Mouse (Mus musculus) induced T-regulatory cell, adult 2 months (primary cell): ENCODE measurements around the gene Reln.

ENCODE experiments used
- DNase-seq: peaks from one replicate; pipeline ENCODE4 v3.0.0-alpha.2; 2012; ENCODE audit warnings: low read depth

Gene Reln

DNA sequence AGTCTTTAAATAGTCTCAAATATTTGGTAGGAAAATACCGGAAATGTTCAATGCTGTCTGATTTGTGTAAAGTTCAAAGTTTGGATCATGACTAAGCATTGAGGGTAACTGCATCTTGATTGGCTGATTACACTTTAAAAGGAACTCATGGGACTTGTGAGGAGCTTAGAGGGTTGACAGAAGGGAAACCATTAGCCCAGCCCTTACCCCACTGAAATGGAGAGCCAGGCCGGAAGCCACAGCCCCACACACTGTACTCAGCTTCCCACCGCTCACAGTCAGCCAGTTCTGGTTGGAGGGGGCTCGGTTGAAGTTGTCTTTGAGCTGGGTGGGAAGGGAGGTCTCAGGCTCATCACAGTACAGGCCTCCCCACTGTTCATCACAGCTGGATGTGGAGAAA is 413.4 kb downstream of the Reln start:
- DNase-seq, result no peak

DNA sequence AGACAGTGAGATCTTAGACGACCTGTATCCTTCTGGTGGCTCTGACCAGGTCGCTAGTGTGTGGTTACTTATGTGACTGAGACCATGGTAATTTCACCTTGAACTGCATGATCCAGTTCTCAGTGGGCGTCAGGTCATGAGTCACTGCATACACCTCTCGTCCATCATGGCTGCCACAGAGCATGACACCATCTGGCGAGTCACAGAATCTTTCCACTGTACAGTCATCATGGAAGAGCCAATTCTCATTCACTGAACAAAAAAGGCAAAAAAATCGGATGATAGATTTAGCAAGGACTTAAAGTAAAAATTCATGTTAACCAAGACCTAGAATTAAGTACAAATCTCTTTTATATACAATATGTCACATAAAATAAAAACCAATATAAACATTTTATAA is 424.2 kb downstream of the Reln start:
- DNase-seq, result no peak

DNA sequence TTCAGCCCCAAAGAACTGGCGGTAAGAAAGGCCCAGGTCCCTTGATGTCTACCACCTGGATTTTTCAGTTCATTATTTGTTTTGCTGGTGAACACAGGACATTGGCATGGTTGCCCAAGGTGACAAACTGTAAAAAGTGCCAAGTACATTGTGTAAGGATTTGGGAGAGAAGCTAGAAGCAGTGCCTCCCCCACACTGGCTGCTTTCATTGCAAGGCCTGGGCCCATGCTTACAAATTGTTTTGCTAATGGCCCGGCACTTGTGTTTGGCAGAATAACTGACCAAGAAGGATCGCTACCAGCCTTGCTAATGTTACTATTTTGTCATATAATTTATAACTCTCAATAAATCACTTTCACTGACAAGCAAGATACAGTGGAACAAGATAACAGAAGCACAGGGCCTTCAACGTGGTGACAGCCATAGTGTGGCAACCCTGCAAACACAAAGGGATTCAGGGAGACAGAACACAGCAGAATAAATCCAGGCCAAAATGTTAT is 425.2 kb downstream of the Reln start:
- no peak for DNase-seq

DNA sequence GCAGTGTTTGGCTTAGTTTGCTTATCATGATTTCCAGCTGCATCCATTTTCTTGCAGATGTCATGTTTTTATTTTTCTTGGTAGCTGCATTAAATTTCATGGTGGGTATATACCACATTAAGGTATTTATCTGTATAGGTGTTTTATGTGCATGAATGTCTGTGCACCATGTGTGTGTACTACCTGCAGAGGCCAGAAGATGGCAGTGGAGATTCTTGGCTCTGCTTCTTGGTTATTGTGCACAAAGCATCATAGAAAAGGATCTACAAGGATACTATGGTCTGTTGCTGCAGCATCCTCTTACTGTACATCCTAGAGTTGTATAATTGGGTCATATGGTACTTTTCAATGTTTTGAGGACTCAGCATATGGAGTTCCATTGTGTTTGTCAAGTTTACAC is 428.5 kb downstream of the Reln start:
- DNase-seq, result no peak

DNA sequence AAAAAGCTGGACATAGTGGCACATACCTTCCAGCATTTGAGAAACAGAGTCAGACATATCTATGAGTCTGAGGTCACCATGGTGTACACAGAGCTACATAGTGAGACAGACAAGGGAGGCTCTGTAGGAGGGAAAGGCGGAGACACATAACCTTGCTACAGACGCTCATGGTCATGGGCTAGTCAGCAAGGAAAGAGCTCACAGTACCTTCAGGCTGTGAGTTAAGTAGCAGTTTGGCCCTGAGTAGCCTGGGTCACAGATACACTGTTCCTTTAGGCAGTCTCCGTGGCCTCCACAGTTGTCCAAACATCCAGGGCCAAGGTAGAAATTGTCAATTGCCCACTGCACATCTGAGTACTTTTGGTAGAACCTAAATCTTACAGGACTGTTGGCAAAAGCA is 429.7 kb downstream of the Reln start:
- no peak for DNase-seq

DNA sequence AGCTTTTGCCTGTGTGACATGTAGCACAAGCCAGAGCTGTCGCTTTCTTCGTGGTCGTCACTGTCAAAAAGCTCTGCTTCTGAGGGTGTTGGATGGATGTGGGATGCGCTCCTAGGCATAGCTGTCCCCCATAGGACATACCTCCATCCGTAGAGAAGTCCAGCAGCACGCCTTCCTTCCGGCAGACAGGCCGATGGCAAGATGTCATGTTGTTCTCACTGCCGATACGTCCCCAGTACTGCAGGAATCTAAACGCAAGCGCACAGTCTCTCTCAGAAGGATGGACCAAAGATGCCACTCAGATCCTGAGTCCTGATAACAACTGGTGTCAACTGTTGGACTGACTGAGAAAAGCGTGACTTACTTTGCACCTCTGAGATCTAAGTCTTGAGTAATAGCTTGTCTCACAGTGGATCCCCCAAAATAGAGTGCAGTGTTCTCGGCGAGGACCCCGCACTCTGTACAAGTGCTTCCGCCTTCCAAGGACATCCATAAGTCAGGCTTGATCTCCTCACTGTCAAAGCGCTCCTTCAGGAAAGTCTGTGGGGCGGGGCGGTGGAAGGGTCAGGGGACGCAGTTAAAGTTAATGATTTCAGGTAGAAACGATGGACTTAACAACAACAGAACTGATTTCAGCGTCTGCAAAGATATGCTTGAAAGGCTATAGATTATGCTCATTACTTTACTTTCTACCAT is 431.5 kb downstream of the Reln start:
- no peak for DNase-seq

DNA sequence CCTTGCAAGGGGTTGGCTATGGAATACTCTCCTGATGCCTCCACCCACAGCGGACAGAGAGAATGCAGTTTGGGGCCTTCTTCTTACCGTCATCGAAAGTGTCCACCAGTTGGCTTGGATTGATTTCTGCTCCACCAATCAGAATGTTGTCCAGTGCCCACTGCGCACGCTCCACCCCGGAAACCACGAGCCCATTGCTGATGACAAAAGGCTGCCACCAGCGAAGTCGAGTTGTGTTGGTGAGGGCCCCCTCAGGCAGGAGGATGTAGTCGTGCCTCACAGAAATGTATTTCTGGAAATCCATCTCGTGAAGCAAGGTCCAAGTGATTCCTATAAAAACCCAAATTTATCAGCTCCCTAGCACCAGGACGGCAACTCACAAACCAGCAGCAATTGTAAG is 433.8 kb downstream of the Reln start:
- no peak for DNase-seq

DNA sequence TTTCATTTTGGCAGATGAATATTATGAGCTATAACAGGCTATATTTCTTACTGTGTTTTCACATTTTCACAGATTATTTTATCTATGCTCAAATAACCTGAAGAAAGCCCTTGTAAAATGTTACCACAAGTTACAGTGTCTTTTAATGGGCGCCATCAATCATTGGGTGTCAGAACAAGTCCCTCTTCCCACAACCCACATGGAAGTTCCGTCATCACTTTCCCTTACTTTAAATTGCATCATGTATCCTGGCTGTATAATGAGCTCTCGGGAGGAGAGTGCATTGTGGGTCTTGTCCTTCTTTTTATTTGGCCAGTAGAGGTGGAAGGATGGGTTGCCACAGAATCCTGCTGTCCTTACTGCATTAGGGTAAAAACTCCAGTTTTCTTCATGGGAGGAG is 434.8 kb downstream of the Reln start:
- DNase-seq, result no peak

DNA sequence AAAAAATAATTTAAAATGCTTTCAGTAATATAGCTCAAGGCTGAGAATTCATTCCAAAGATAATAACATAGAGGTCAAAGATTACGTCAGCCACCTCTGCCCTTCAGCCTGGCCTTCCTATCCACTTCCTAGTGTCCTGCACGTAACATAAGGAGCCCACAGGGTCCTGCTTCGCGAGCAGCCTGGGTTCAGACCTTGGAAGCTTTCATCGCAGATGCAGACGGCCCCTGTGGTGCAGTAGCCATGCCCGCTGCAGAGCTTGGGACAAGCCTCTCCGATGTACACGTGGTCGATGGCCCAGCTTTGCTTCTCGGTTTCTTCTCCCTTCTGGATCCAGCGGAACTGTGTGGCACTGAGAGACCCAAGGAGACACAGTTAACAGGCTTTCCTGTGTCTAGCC is 443.1 kb downstream of the Reln start:
- no peak for DNase-seq

DNA sequence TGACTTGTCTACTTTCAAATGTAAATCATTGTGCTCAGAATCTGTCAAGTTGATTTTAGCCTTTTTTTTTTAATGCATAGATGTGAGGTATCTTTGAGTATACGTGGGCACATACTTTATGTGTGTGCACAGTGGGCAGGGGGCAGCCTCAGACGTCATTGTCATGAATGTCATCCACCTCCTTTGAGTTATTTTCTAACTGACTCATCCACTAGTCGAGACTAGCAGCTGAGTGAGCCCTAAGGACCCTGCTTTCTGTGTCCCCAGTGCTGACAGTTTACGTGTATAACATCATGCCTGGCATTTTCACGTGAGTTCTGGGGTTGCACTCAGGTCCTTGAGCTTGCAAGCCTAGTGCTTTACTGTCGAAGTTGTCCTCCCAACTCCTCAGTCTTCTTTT is 443.6 kb downstream of the Reln start:
- DNase-seq, result no peak

DNA sequence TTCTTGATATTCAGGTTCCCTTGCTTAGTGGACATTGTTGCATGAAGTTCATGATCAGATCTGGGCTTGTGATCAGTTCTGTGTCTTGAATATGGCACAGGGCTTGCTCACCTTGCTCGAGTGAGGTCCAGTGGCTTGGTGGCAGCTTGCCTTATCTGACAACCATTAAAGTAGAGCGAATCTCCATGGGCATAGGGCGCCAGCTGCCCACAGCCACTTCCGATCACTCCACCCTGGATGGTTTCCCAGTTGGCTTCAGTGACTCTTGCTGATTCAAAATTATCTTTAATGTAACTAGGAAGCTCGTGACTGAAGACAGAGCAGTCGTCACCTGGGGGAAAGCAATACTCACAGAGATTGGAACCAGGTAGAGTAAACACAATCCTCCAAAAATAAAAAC is 445.6 kb downstream of the Reln start:
- DNase-seq, result no peak

DNA sequence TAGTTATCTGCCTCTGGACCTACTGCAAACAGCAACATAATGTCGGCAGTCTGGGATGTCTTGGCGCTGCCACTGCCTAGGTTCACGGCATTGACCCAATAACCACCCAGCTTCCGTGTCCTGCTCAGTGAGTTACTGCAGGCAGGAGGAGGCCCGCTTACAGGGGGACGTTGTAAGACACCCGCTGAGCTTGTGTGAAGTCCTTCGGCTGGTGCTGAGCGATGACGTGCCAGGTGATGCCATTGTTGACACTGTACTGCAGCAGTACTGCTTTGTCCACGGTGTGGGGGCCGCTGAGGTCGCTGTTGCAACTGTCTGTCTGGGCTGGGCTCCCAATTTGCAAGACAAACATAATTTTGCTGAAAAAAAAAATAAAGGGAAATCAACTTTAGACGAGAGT is 447.9 kb downstream of the Reln start:
- DNase-seq, result no peak

DNA sequence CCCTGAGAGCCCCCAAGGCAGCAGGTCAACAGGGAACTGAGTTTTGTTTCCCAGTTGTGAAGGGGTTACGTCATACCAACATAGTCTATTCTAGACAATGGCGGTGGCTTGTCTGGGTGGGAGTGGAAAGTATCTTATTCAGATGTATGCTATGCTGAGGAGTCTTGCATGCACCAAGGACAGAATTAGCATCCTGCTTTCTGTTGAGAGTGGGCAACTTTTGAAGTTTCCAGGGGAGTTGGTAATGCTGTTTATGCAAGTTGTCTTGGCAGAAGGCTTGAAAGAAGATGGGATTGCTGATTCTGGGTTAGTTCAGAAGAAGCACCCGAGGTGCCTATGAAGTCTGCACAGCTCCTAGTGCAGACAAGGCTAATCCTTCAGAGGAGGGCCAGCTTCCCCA is 450.3 kb downstream of the Reln start:
- no peak for DNase-seq

DNA sequence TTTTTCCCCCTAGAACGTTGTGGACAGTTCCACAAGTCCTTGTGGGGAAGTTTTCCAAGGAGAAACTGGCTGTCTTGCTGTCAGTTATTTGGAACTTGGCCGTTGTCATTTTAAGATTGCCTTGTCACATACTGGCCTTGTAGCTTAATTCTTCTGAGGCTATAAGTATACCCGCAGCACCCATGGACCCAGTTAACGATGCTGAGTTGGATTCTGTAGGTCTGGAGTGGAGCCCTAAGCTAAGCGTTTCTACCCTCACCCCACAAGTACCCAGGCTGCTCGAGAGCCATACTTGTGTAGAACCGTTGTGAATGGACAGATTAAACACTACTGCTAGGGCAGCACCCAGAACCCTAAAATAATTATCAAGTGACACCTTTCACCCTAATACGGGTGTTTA is 477.8 kb downstream of the Reln start:
- DNase-seq, result no peak

DNA sequence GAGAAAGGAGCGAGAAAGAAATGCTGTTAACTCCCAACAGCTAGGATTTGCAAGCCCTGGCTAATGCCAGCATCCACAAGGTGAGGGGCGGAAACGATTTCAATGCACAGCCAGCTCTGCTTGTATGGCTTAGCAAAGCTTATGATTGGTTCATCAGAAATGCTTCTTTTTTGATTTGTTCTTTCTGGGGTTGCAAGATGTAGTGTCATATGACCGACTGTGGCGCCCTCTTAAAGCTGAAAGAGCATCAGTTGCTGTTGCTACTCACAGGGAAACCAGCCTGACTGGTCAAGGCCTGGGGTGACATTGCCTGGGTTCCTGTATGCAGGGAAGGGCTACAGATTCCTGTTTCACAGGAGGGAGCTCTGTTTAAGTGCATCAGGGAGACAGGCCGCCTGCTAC is 478.2 kb downstream of the Reln start:
- no peak for DNase-seq

DNA sequence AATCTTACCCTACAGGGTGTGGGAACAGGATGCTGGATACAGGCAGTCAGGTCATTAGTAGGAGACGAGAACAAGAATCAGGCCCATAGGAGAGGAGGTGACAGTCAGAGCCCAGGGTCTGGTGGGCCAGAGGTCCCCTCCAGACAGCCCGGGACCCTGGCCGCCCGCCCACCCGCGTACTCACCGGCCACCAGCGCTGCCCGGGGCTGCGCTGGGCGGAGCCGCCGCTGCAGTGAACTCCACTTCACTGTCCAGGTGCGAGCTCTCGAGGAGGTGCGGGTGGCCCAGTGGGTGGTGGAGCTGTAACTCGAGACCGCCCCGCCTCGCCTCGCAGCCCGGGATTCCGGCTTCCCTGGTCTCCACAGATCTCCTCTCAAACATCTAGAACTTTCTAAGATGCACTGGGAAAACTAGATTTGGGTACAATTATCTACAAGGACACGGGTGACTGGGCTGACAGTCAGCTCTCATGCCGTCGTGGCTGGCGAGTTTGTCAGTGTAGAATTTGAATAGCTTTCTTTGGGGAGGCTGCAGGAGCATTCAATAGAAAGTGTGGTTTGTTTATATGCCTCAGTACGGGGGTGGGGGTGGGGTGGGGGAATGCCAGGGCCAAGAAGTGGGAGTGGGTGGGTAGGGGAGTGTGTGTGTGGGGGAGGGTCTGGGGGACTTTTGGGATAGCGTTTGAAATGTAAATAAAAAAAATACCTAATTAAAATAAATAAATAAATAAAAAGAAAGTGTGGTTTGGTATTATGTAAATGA is 479.0 kb downstream of the Reln start, which contains the start of gene Slc26a5:
Slc26a5 (minus strand) TSS at position 259 of the 762 bp plus-strand sequence.
- DNase-seq, result no peak

DNA sequence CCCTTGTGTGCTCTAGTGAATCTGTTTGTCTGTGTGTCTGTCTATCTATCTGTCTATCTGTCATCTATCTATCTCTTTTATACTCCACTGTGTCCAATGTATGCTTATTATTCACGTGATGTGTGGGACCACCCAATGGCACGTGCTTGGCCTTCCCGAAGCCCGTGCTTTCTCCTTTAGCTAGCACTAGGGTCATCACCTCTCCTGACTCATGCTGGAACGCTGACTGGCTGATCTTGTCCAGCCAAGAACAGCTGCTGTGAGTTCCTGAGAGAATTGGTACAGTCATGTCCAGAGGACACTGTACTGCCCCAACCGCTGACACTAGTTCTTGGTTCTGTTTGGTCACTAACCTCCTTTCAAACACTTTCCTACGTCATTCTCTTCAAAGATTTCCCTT is 485.8 kb downstream of the Reln start:
- no peak for DNase-seq

DNA sequence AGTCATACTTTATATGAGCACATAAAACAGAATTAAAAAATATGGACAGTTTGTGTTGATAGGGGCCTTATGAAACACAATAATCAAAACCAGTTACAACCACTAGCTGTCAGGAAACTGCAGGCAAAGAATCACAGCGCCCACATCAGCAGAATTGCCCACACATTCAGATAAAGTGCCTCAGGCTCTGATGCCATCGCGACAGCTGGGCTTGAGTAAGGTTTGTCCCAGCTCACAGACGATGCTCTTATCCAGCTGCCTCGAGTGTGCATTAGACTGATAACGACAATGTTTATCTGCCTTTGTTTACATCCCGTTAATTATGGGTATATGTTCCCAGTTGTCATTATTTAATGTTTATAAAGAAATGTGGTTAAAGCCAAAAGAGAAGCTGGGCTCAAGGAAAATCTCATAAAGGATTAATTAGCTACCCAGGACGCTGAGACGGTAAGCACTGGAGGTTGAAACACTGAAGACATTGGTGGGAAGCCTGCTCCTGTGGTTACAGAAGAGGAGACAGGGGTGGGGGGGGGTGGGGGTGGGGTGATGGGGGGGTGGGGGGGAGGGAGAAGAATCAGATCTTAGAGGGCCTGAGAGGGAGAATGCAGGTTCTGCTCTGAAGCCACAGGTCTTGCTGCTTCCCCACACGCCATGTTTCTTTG is 492.7 kb downstream of the Reln start:
- no peak for DNase-seq

DNA sequence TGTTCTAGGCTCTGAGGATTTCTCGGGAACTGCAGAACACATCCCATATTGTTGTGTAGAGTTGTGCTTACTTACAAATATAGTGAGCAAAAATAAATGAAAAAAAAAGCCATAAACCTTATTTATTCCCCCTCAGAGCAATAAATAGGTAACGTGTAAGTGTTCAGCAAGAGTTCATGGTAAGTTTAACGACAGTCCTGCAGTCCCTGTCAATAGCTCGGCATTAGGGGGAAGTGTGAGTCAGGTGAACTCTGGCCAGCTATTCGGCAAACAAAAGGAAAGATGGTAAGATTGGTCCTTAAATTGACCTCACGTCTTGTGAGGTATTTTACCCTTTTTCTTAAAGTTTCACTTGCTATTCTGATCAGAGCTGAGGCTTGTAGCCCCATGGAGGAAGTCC is 497.1 kb downstream of the Reln start:
- DNase-seq, result no peak

DNA sequence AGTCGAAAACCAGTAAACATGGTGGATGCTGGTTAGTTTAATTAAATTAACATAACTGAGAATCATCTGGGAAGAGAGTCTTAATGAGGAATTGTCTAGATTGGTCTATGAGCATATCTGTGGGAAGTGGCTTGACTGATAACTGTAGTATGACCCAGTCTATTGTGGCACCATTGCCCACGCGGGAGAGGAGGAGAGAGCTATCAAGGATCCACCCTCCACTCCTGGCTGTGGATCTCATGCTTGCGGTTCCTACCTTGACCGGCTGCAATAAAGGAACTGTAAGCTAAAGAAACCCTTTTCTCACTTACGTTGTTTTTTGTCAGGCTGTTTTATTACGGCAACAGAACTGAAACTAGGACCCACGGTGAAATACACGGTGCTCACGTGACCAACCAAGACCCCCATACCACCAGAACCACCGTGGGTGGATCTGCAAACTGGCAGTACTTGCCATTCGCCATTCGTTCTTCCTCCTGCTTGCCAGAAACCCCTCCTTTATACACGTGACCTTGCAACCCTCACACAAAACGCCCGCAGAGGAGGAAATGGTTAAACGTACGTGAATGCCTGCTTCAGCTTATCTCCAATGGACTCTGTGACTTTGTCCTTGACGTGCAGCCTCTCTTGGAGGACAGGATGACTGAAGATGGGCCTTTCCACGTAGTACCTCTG is 497.7 kb downstream of the Reln start:
- DNase-seq, result no peak

DNA sequence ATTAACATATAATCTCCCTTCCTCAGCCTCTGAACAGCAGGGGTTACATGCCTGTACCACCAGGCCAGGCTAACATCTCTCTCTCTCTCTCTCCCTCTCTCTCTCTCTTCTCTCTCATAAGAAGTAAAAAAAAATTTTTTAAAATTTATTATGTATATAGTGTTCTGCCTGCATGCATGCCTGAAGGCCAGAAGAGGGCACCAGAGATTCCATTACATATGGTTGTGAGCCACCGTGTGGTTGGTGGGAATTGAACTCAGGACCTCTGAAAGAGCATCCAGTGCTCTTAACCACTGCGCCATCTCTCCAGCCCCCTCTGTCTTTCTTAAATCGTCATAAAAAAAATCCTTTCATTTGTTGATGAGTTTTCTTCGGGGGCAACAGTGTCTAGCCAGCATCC is 499.8 kb downstream of the Reln start:
- DNase-seq, result peak; percentile 18
